Mouse (Mus musculus) heart, adult 11 months (tissue): Measurements from ENCODE around the gene Kri1.
"Not testable (repeated sequence)": the region's sequence is repeated elsewhere in the genome, so short reads cannot be mapped to it uniquely, and the experiment has no call there.

Experiments
- DNase-seq: peaks from one replicate; pipeline ENCODE4 v3.0.0; 2022

Gene Kri1

GRCm38 (mm10) chr9:21273520-21274228 is 14.1 kb downstream of the Kri1 start:
- peak; percentile 85 for DNase-seq

DNA sequence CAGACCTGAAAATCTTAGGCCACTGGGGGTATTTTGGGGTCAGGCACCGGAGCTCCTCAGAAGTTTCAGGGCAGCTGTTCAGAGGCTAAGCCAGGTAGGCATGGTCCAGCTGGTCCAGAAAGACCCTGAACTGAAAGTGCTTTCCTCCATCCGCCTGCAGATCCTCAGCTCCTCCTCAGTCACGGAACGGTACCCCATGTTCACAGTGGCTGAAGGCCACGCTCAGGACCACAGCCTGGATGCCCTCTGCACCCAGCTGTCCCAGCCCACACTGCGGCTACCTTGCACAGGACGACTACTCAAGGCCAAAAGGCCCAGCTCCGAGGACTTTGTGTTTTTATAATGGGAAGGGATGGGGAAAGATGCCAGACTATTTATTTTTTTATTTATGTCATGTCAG is 14.7 kb downstream of the Kri1 start:
- DNase-seq = no peak

DNA sequence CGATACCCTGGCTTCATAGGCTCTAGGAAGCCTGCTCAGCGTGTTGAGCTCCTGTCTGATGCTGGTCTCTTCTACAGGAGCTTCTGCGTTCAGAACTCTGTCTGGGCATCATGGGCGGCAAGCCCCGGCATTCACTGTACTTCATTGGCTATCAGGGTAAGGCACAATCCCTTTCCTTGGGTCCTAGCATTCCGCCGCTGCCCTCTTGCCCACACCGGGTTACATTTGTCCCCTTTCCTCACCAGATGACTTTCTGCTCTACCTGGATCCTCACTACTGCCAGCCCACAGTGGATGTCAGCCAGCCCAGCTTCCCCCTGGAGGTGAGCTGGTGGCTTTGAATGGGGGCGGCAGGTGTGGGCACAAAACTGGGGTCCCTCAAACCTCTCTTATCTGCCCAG is 15.4 kb downstream of the Kri1 start:
- peak; percentile 86 for DNase-seq

DNA sequence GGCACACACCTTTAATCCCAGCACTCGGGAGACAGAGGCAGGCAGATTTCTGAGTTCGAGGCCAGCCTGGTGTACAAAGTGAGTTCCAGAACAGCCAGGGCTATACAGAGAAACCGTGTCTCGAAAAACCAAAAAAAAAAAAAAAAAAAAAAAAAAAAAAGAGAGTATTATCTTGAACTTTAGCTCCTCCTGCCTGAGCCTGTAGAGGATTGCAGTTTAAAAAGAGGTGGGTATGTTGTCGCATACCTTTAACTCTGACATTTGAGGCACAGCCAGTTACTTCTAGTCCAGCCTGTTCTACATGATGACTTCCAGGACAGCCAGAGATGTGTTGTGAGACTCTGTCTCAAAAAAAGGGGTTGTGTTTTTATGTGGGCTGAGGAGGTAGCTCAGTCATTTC is 18.2 kb downstream of the Kri1 start:
- DNase-seq = not testable (repeated sequence)

GRCm38 (mm10) chr9:21268305-21268704 is 19.5 kb downstream of the Kri1 start:
- peak; percentile 91 for DNase-seq

DNA sequence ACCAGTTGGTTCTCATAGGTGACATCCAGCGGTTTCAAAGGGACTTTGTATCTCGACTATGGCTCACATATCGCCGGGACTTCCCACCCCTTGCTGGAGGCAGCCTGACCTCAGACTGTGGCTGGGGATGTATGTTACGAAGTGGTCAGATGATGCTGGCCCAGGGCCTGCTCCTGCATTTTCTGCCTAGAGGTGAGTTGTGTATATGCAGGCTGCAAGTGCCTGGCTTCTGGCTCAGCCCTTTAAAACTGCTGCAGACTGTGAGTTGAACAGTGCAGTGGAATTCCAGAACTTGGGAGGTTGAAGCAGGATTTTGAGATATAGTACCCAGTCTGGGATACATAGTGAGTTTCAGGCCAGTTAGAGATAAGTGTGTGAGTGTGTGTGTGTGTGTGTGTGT is 20.9 kb downstream of the Kri1 start:
- DNase-seq = no peak

DNA sequence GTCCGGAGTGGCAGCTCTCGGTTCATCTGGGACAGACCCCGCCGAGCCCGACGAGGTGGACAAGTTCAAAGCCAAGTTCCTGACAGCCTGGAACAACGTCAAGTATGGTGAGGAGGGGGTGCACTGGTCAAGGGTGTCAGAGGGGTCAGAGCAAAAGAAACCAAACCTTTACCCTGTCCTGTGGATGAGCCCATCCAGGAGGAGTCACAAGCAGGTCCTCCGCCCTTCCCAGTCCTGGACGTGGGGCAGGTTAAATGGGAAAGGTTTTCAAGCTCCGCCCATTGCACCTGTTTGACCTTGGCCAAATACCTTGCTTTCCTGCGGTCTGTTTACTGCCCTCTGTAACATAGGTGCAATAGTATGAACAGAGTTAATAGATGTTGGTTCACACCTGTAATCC is 22.2 kb downstream of the Kri1 start:
- no peak for DNase-seq

DNA sequence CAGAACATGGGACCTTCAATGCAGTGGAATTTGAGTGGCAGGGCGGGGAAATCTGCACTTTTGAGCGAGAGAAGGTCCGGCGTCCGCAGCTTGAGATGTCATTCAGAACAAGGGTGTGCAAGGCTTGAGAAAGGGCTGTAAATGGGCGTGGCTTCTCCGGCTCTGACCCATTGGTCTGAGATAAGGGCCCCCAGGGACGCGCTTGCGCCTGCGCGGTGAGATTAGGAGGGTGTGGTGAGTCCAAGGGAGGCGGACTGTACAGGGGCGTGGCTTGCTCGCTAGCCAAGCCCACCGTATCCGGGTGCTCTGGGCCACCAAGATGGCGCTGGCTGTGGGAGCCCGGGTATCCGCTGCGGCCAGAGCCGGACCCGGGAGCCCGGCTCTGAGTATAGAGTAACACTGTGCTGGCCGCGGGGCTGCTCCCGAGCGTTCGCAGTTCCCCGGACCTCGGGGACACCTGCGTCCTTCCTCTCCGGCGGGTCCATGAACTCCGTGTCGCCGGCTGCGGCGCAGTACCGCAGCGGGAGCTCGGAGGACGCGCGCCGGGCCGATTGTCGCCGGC is 22.7 kb downstream of the Kri1 start, which contains the start of gene Atg4d:
Gene Atg4d, plus strand, starts transcription at position 294 of the 562 bp plus-strand sequence.
- DNase-seq = peak; percentile 100

DNA sequence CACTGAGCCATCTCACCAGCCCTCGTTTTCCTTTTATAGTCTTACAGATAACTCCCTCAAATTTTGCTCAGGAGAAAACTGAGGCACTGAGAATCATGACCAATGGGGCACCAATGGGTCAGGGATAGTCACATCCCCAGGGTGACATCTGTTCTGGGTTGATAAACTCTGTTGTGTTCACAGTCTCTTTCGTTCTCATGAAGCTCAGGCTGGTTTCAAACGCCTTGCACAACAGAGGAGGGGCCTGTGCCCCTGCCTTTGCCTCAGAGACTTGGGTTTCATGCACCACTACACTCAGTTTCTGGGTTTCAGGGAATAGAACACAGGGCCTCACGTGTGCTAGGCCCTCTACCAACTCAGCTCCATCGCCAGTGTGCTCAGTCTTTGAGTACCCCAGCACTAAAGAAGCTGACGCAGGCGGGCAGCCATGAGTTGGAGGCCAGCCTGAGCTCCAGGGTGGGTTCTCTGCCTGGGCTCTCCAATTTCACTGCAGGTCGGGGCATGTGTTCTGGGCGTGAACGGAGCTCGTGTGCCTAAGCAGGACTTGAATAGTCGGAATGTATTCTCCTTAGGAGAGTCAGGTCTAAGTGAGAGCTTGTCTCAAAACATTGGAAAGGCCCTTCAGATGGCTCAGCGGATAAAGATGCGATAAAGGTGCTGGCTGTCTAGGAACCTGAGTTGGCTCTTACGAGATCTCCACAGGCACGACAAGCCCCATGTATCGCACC is 23.3 kb downstream of the Kri1 start:
- DNase-seq = peak; percentile 94

GRCm38 (mm10) chr9:21261831-21262230 is 25.9 kb downstream of the Kri1 start:
- no peak for DNase-seq

GRCm38 (mm10) chr9:21260491-21261040 is 27.2 kb downstream of the Kri1 start:
- DNase-seq = no peak

DNA sequence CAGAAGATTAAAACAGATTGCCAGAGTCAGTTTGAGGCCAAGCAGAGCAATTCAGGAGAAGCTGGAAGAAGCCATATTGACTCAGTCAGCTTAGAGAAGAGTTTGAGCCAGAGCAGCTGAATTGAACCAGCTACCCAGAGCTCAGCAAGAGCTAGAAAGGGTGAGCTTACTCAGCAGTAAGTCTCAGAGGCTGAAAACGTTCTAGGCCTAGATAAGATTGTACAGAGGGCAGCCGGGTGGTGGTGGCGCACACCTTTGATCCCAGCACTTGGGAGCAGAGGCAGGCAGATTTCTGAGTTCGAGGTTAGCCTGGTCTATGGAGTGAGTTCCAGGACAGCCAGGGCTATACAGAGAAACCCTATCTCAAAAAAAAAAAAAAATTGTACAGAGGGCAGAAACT is 31.4 kb downstream of the Kri1 start:
- DNase-seq = not testable (repeated sequence)

DNA sequence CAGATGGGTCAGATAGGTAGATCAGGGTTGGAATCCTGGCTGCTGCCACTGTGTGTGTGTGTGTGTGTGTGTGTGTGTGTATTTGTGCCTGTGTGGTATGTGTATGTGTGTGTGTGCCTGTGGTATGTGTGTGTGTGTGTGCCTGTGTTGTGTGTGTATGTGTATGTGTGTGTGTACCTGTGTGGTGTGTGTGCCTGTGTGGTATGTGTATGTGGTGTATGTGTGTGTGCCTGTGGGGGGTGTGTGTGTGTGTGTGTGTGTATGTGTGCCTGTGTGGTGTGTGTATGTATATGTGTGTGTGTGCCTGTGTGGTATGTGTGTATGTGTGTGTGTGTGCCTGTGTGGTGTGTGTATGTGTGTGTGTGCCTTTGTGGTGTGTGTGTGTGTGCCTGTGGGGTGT is 33.1 kb downstream of the Kri1 start:
- no peak for DNase-seq

DNA sequence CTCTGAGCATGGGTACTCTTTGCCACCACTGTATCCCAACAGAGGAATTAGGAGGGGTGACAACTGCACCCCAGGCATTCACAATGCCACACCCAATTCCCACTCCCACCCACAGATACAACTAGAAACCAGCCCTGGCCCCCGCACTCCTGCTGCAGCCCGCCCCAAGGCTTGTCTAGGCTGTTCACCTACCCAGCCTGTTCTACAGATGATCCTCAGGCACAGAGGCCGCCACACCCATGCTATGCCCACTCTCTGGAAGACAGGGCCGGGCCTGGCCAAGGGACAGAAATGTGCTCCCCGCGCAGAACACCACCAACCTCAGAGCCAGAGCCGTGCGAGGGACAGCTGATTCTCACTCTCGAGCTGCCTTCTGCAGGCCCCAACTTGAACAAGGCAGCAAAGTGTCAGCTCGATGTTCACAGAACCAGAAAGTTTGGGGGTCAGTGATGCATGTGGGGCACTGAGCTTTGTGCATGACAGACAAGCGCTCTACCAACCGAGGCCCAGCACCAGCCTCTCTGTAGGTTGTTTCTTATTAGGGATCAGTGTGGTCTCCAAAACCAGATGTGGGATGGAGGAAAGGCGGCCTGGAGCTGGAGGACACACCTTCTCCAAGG is 36.5 kb downstream of the Kri1 start:
- DNase-seq = no peak

DNA sequence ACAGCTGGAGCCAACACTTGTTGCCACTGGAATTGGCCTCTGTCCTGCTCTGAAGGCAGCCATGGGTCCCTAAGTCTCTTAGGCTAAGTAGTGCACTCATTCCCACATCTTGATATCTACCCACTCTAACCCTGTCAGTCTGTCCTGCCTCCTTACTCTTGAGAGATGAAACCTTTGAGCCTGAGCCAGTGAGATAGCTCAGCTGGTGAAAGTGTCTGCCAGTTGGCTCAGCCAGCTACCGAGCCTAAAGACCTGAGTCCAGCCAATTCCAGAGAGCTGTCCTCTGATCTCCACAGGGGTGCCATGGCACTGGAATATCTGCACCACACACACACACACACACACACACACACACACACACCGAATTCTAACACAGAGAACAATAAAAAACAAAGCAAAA is 37.3 kb downstream of the Kri1 start:
- DNase-seq = peak; percentile 92

DNA sequence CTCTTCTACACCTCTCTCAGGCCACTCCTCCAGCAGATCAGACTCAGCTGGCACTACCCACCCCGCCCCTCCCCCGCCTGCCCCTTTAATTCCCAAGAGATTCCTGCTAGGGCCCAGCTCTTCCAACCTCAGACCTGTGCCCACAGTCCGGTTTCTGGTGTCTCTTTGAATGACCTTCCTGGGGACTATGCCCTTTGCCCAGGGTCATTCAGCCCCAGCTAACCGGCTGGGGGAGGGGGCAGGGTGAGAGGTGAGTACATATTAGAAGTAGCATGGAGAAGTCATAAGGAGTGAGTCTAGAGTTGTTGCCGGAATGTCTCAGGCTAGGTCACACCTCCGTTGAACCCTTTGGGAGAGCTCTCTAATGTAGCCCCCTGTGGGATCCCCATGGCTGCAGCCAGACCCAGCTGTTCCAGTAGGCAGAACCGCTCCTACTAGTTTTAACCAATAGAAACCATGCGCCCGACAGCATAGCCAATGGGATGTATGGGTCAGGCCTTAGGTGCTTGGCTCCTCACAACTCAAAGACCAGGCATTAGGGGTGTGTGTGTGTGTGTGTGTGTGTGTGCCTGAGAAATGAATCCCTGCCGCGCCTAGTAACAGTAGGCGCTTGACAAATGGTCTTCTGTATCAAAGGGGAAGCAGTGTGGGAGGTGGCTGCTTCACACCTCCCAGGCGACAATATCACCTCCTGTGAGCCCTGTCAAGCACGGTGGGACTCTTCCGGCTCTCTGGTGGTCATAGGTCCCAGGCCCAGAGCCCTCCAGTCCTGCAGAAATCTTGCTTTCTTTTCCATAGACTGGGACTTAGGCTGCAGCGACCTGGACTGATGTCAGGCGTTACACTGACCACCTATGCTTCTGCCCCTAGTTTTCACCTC is 37.9 kb downstream of the Kri1 start:
- DNase-seq = peak; percentile 87

DNA sequence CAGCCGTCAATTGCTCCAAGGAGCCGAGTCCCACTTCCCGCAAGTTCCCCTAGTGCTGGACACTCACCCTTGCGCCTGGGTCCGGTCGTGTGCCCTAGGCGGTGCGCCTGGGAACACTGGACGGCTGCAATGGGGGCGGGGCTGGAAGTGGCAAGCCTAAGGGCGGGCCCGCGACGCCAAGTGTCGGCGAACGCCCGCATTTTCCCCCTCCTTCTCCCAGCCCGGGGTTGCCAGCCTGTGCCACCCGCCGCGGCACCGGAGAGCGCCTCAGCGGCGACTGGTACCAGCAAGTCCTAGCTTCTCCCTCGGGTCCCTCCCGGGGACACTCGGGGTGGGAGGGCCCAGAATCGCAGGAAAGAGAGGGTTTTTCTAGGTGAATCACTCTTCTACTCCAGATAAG is 39.4 kb downstream of the Kri1 start, which contains the start of gene S1pr5:
Gene S1pr5, minus strand, starts transcription at position 118 of the 400 bp plus-strand sequence.
- no peak for DNase-seq

DNA sequence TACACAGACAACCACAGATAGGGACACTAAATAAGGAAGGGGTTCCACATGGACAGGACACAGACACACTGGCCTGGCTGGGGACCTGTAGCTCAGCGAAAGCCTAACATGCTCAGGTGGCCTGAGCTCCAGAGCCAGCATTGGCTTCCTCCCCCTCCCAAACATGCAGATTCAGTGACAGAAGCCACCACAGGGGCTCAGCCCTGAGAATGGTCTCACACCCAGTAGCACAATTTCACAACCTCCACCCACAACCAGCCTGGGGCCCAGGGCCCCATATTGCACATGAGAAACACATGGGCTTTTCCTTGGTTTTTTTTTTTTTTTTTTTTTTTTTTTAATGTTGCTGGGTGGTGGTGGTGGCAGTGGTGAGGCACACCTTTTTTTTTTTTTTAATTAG is 41.4 kb downstream of the Kri1 start:
- no peak for DNase-seq

GRCm38 (mm10) chr9:21245113-21245487 is 42.7 kb downstream of the Kri1 start:
- DNase-seq = no peak

DNA sequence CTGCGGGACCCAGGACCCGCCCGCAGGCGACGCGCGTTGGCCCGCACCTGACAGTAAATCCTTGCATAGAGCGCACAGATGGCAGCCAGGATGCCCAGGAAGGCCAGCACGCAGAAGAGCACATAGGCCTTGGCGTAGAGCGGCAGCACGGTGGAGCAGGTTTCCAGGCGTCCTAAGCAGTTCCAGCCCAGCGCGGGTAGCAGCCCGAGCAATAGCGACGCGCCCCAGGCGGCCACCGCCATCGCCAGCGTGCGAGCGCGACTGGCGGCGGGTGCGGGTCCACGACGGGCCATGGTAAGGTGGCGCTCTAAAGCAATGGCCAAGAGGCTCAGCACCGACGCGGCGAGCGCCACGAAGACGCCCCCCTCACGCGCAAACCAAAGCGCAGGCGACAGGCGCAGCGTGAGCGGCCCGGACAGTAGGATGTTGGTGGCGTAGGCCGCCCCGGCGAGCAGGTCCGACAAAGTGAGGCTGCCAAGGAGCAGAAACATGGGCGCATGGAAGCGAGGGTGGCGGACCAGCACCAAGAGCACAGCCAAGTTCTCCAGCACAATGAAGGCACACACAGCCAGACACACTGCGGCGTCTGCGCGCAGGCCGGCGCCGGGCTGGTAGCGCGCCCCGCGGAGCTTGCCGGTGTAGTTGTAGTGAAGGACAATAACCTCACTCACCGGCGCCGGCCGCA is 43.2 kb downstream of the Kri1 start:
- DNase-seq = no peak

DNA sequence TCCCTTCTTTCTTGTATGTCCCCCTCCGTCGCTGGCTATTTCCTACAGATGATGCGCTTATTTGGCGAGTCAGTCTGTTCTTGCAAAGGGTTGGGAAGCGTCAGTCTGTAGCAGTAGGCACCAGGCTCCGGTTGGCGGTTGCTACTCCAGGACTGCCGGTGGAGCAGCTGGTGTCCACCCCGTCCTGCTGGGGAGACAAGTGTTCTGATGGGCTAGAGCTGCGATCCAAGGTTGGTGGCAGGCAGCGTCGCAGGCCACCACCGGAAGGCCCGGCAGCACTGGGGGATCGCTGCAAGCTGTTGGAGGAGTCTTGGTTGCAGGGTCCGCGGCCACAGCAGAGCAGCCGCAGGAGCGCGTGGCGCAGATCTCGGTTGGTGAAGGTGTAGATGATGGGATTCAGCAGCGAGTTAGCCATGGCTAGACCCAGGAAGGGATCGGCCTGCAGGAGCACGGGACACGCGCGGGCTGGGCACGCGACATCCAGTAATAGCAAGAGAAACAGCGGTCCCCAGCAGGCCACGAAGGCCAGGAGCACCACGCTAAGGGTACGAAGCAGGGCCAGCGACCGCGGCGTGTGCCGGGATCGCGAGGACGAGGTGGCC is 43.8 kb downstream of the Kri1 start:
- no peak for DNase-seq
